Mouse (Mus musculus) hindbrain, embryonic 11.5 days (tissue): Measurements from ENCODE around the gene Zyx. TPM values are rescaled to one million over a fixed set of nuclear protein-coding genes. Genes with fewer than 3 reads are reported as not detected.

Source experiments
- ATAC-seq: fragments of 200-750 bp; cut with Nextera tagmentation; 2 replicates; pipeline ENCODE4 v1.8.0; 2017; ENCODE audit warnings: mild to moderate bottlenecking, moderate TSS enrichment, moderate library complexity; ENCODE audit not compliant: low FRiP score
- DNase-seq: peaks from one replicate; pipeline ENCODE4 v3.0.0-alpha.2; 2015; ENCODE audit warnings: low spot score
- H3K27ac ChIP-seq: fragments of 300-500 bp; sonication (generic); 2 replicates; pipeline ENCODE4 v1.5.1; 2014; ENCODE audit warnings: mild to moderate bottlenecking, low read depth, low read length
- H3K27me3 ChIP-seq: fragments of 300-500 bp; sonication (generic); 2 replicates; pipeline ENCODE4 v1.6.1; 2014; ENCODE audit warnings: mild to moderate bottlenecking, low read length, moderate library complexity, mixed read lengths; ENCODE audit not compliant: control insufficient read depth, insufficient read depth
- H3K36me3 ChIP-seq: fragments of 300-500 bp; sonication (generic); 2 replicates; pipeline ENCODE4 v1.6.1; 2014; ENCODE audit warnings: mild to moderate bottlenecking, low read length, moderate library complexity, mixed read lengths; ENCODE audit not compliant: control insufficient read depth, insufficient read depth
- H3K4me1 ChIP-seq: fragments of 300-500 bp; sonication (generic); replicated peaks from 2 replicates; pipeline ENCODE4 v1.6.1; 2014; ENCODE audit warnings: low read length, mixed read lengths; ENCODE audit not compliant: control insufficient read depth, insufficient read depth
- H3K4me2 ChIP-seq: fragments of 300-500 bp; sonication (generic); replicated peaks from 2 replicates; pipeline ENCODE4 v1.6.1; 2014; ENCODE audit warnings: mild to moderate bottlenecking, low read depth, low read length
- H3K4me3 ChIP-seq: fragments of 300-500 bp; sonication (generic); 2 replicates; pipeline ENCODE4 v1.5.1; 2014; ENCODE audit warnings: low read depth, low read length
- H3K9ac ChIP-seq: fragments of 300-500 bp; sonication (generic); 2 replicates; pipeline ENCODE4 v1.6.1; 2014; ENCODE audit warnings: low read depth, low read length
- H3K9me3 ChIP-seq: fragments of 300-500 bp; sonication (generic); 2 replicates; pipeline ENCODE4 v1.6.1; 2016; ENCODE audit warnings: low read length; ENCODE audit not compliant: control insufficient read depth
- WGBS: fragments of 180-500 bp; shearing (Covaris S2); extraction: QIAGEN DNeasy Blood & Tissue Kit; methylation state at CpG from one replicate; pipeline ENCODE4 v1.1.7; 2014; 5-methylcytosine and 5-hydroxymethylcytosine counted together
- polyA plus RNA-seq: library from polyadenylated mRNA; unstranded; fragments of >200 nt; fragmentation: Nextera tagmentation; extraction: Ambion mirVana; gene quantifications from 2 replicates; pipeline ENCODE4 v1.2.1, GENCODE M21; 2014

Gene Zyx
- polyA plus RNA-seq, 1 experiment from 2014 or later: 60.1 TPM

DNA sequence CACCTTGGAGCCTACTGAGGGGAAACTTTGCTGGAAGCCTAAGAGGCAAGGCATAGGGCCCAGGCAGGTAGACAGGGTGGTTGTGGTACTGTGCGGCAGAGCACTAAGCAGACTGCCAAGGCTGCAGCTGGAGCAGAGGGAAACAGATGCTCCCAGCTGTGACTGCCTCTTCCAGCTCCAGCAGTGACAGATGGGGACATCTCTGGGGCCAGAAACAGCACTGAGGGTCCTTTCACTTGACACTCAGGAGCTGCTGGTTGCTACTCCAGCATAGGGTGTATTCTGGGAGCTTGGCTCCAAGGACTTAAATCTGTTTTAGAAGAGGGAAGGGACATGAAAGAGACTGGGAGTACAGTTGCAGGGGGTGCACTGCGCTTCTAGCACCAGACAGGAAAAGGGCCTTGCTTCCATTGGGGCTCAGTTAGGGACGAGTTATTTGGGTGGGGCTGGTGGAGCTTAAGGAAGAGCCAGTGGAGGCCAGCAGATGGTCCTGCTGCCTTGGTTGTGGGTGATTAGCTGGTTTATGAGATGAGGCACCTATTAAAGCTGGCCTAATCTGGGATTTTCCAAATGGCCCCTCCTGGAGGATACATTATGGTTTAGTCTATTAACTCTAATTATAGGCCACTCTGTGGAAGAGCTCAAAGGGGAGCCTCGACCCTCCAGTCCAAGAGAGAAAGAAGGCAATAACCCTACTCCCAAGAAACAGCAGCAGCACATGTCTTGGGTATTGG, 21.4 kb downstream of the Zyx start:
- DNase-seq (no peak), ATAC-seq (no peak)
- Histone ChIP-seq H3K9me3 (no peaks in the 10 kb centered on the region), H3K27me3 (no peaks in the 10 kb centered on the region; the same call in none of the 2 replicates), H3K9ac (no peak overlapping the region), H3K27ac (no peak overlapping the region), H3K4me3 (no peak overlapping the region), H3K36me3 (no peaks in the 10 kb centered on the region), H3K4me1 (peaks cover 4% of the 10 kb centered on the region; the same call in 1 of the 2 replicates), H3K4me2 (no peak overlapping the region)
- 64% methylated on average over 4 of the region's 4 CpGs for WGBS

DNA sequence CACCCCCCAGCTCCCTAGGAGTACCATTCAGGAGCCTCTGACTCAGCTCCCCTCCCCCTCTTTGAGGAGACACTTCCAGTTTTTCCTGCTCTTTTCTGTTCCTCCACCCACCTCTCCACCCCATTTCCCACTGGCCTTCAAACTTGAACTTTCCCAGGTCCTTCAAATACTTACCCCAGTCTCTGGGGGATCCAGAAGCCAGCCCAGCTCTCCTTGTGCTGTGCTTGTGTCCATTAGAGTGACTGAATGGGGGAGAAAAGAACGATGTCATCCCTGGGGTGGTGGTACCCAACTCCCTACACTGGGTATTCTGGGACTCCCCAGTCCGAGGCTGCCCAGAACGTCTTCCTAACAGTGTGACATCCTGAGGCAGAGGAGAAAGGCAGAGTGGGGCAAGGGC, 22.6 kb downstream of the Zyx start:
- no peak for ATAC-seq
- H3K4me1 ChIP-seq: peaks cover 4% of the 10 kb centered on the region; the same call in 1 of the 2 replicates
- 10% methylated on average over 3 of the region's 3 CpGs for whole genome bisulfite sequencing
- no peak for DNase-seq
- no peak overlapping the region for H3K4me3 ChIP-seq
- no peak overlapping the region for H3K9ac ChIP-seq
- no peaks in the 10 kb centered on the region; the same call in none of the 2 replicates for H3K27me3 ChIP-seq
- no peak overlapping the region for H3K4me2 ChIP-seq
- H3K9me3 ChIP-seq: no peaks in the 10 kb centered on the region
- no peak overlapping the region for H3K27ac ChIP-seq
- no peaks in the 10 kb centered on the region for H3K36me3 ChIP-seq

DNA sequence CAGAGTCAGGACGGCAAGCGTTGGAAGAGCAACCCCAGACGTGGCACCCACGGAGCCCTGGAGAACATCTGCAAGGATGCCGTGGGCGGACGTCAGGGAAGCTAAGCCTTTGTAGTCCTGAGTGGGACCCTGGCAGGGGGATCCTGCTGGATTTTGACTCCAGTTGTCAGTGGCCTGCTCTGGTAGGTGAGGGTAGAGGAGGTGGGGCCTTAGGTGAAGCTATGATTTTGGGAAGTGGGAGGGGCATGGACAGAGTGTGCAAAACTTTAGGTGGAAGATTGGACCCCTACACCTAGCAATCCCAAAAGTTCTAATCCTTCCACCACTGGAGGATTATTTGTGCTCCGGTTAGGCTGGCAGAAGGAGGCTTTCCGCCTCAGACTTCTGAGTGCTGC, 23.0 kb downstream of the Zyx start:
- DNase-seq (no peak), ATAC-seq (peak; percentile 44; the same call in 1 of the 2 replicates)
- peaks cover 4% of the 10 kb centered on the region; the same call in 1 of the 2 replicates for H3K4me1 ChIP-seq
- no peaks in the 10 kb centered on the region; the same call in none of the 2 replicates for H3K27me3 ChIP-seq
- H3K9me3 ChIP-seq: no peaks in the 10 kb centered on the region
- H3K36me3 ChIP-seq: no peaks in the 10 kb centered on the region
- H3K9ac ChIP-seq: no peak overlapping the region
- no peak overlapping the region for H3K27ac ChIP-seq
- H3K4me2 ChIP-seq: no peak overlapping the region
- H3K4me3 ChIP-seq: peak overlapping the region; percentile 44; the same call in 1 of the 2 replicates
- 24% methylated on average over 9 of the region's 9 CpGs for WGBS

DNA sequence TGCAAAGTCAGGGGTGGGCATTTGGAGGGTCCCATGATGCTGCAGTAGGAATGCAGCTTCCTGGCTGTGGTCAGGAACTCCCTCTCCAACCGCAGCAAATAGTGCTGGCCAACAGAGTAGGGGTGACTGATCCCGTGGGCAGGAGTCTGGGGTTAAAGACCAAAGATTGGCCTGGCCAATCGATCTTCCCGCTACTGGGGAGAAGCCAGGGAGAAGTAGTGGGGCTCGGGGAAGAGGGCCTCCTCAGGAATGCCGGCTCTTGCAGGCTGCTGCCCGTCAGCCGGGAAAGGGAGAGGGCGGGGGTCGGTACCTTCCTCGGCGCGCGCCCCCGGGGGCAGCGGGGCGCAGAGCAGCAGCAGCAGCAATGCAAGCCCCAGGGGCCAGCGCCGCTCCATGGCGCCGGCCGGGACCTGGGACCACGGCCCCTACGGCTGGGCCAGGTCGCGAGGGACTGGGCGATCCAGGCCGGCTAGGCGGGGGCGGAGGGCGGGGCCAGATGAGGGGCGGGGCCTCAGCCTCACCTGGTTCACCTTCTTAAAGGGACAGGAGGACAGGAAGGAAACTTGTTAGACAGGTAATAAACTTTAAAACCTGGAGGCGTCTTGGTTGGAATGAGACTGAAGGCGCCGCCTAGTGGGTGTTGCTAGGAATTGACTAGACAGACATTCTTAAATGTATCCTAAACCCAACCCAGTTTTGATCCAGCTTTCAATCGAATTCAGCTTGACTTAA, 23.6 kb downstream of the Zyx start, which contains the start of gene Epha1:
TSS of gene Epha1 (minus strand) at position 453 of the 732 bp plus-strand sequence.
- H3K4me1 ChIP-seq: peaks cover 4% of the 10 kb centered on the region; the same call in 1 of the 2 replicates
- H3K4me2 ChIP-seq: peak within 1 kb of the TSS; percentile 89
- DNase-seq (peak; percentile 70), ATAC-seq (peak; percentile 85)
- no peaks in the 10 kb centered on the region; the same call in none of the 2 replicates for H3K27me3 ChIP-seq
- no peak within 1 kb of the TSS for H3K27ac ChIP-seq
- H3K36me3 ChIP-seq: no peaks in the 10 kb centered on the region
- peak within 1 kb of the TSS; percentile 44 for H3K4me3 ChIP-seq
- peak within 1 kb of the TSS; percentile 38 for H3K9ac ChIP-seq
- no peaks in the 10 kb centered on the region for H3K9me3 ChIP-seq
- under 1% methylated on average over 30 of the region's 36 CpGs for WGBS

DNA sequence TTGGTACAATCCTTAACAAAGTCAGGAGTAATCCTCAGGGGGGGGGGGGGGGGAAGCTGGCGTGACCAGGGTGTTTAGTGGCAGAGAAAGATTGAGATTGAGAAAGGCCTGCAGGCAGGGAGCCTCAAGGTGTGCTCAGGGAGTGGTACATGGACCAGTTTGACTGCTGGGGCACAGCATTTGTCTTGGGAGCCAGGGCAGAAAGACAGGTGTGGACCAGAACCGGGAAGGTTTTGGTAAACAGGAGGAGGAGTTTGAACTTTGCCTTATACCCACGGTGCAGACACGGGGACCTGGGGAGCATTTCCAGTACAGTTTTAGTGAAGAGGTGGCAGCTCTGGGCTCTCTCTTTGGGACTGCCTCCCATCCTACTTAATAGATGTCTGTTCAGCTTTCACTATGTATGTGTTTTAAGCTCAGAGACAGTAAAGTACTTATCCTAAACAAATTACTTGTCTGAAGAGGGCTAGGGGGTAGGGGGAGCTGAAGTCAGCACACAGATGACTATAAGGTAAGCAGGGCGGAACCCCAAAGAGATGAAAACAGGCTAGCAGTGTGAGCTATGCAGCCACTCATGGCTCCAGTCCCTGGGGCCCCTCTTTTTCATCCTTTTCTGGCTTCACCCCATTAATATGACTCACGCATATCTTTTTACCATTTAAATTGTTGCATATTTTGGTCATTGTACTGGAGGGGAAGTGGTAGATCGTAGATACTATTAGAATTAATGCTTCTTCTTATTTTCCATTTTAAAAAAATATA, 24.4 kb downstream of the Zyx start:
- peak; percentile 26; the same call in 1 of the 2 replicates for ATAC-seq
- 39% methylated on average over 7 of the region's 7 CpGs for WGBS

DNA sequence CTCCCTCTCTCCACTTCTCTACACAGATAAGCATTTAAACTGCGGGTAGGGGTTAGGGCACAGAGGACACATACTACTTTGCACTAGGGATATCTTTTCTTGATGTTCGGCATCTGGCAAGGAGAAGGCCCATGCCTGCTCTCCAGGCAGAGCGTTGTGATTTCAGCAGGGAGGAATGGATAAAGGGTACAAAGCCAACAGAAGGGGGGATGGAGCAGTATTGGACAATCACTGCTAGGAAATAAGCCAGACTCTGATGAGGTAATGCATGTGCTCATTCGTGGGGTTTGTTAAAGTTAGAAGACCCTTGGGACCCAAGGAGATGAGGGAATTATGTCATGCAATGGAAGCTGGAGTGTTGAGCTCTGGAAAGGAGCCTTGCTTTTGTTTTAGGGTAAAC, 25.3 kb downstream of the Zyx start:
- no peak overlapping the region for H3K9ac ChIP-seq
- no peak overlapping the region for H3K4me2 ChIP-seq
- no peak for ATAC-seq
- WGBS: 79% methylated on average over 4 of the region's 4 CpGs
- no peaks in the 10 kb centered on the region for H3K36me3 ChIP-seq
- H3K27me3 ChIP-seq: no peaks in the 10 kb centered on the region; the same call in none of the 2 replicates
- H3K4me3 ChIP-seq: no peak overlapping the region
- H3K9me3 ChIP-seq: no peaks in the 10 kb centered on the region
- no peak for DNase-seq
- no peak overlapping the region for H3K27ac ChIP-seq
- peaks cover 4% of the 10 kb centered on the region; the same call in 1 of the 2 replicates for H3K4me1 ChIP-seq

More for the DNA sequence above, 24.4 kb downstream of the Zyx start:
- DNase-seq: no peak
- no peaks in the 10 kb centered on the region for H3K9me3 ChIP-seq
- peaks cover 4% of the 10 kb centered on the region; the same call in 1 of the 2 replicates for H3K4me1 ChIP-seq
- no peak overlapping the region for H3K27ac ChIP-seq
- no peaks in the 10 kb centered on the region for H3K36me3 ChIP-seq
- H3K9ac ChIP-seq: no peak overlapping the region
- peak overlapping the region; percentile 89 for H3K4me2 ChIP-seq
- 0 out of 2 replicates have a peak overlapping the region, but pooled peaks have one; percentile 44 for H3K4me3 ChIP-seq
- H3K27me3 ChIP-seq: no peaks in the 10 kb centered on the region; the same call in none of the 2 replicates

DNA sequence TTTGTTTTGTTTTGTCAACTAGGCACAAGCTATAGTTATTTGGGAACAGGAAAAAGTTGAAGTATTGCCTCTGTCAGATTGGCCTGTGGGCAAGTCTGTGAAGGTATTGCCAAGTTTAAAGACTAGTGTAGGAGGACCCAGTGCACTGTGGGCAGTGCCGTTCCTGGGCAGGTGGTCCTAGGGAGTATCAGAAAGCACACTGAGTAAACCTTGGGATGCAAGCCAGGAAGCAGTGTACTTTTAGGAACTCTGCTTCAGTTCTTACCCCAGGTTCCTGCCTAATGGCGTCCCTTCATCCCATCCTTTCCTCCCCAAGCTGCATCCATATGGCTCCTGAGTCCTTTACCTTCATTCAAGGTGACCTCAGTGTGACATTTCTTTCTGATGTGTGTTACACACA, 25.7 kb downstream of the Zyx start:
- H3K36me3 ChIP-seq: no peaks in the 10 kb centered on the region
- no peak for DNase-seq
- 85% methylated on average over 2 of the region's 2 CpGs for WGBS
- no peak overlapping the region for H3K9ac ChIP-seq
- H3K4me3 ChIP-seq: no peak overlapping the region
- no peaks in the 10 kb centered on the region for H3K9me3 ChIP-seq
- H3K4me1 ChIP-seq: peaks cover 4% of the 10 kb centered on the region; the same call in 1 of the 2 replicates
- no peak overlapping the region for H3K27ac ChIP-seq
- H3K27me3 ChIP-seq: no peaks in the 10 kb centered on the region; the same call in none of the 2 replicates
- no peak overlapping the region for H3K4me2 ChIP-seq
- ATAC-seq: no peak

DNA sequence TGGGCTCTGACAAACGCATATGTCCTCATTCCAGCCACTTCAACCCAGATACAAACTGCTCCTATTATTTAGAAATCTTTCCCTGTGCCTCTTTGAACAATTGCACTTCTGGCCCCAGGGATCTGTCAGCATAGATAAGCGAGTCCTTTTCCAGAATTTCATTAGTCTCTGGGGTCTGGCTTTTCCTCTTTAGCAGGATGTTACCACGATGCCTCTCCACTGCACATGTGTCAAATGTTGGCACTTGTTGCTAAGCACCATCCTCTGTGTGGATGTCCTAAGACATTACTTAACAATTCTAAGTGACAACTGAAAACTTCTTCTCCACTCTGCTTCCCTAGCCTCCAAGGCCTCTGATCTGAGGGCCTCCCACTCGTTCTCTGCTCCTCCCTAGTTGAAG, 26.6 kb downstream of the Zyx start:
- Histone ChIP-seq H3K36me3 (no peaks in the 10 kb centered on the region), H3K27ac (no peak overlapping the region), H3K4me3 (no peak overlapping the region), H3K27me3 (no peaks in the 10 kb centered on the region; the same call in none of the 2 replicates), H3K4me2 (no peak overlapping the region), H3K9me3 (no peaks in the 10 kb centered on the region), H3K4me1 (peaks cover 4% of the 10 kb centered on the region; the same call in 1 of the 2 replicates), H3K9ac (no peak overlapping the region)
- ATAC-seq: no peak
- DNase-seq: no peak
- WGBS: 47% methylated on average over 4 of the region's 4 CpGs
